Mouse (Mus musculus) spleen, postnatal 36 days (tissue): ENCODE measurements at regions not wholly inside any gene's neighbourhood (a gene's known extent, or its start where the extent isn't known, plus 50 kb on each side); places are given as distances from the start of the nearest gene placed in this dataset.

Source experiments
- DNase-seq, 2 experiments: peaks; one replicate each; pipeline ENCODE4 v3.0.0; 2022; ENCODE audit warnings: low spot score in 2 of 2, mixed read lengths in 1 of 2

DNA sequence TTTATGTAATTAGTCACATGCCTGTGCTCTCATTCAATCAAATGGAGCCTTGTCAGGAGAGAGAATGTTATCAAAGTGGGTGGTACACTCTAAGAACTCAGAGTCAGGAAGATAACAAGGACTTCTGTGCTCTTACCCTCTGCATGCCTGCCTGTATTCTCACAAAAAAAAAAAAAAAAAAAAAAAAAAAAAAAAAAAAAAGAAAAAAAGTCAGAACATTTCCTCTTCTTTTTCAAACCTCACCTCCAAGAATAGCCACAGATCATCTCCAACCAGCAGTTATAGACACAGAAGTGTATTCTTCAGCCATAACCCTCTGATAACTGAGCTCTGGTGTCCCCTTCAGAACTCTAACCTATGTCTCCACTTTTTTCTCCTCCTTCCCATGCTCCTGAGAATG, 77.5 kb downstream of the Abo start:
- DNase-seq: no peak

GRCm38 (mm10) chr2:26777016-26777415, 87.8 kb downstream of the Abo start:
- DNase-seq: no peak

DNA sequence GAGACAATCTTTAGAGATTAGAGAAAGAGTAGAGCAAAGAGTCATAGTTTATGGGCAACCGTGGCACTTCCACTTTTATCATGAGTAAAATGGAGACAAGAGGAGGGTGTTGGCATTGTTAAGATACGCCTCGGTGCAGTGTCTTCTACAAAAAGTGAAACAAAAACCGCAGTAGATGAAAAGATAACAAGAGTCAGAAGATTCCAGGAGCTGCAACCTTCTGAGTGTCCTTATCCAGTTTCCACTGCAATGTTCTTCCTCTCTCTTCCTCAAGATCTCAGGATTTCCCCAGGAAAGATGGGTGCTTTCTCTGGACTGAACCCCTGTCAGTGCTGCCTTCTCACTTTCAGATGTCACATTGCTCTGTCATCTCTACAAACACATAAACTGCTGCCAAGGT, 82.3 kb upstream of the Lcn4 start:
- DNase-seq: no peak

DNA sequence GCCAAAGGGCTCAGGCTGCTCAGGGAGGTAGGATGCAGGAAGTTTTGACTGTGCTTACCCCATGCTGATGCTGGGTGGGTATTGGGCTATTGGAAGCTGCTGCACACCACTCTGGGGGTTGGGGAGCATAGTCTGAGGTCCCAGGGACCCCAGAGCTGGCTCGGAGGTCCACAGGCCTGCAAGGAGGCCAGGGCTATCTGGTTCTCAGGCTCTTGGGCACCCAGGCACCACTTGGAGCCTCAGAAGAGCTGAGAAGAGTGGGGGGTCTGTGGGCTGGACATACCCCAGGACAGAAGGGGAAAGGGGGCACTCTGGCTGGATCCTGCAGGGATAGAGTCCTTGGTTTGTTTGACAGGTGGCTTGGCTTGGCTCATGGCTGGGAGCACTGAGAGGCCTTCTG, 80.8 kb upstream of the Lcn4 start:
- no peak for DNase-seq

- peak; percentile 10 to 33 for DNase-seq
Observed at GRCm38 (mm10) chr2:26744341-26744740, 73.3 kb upstream of the Lcn4 start.

DNA sequence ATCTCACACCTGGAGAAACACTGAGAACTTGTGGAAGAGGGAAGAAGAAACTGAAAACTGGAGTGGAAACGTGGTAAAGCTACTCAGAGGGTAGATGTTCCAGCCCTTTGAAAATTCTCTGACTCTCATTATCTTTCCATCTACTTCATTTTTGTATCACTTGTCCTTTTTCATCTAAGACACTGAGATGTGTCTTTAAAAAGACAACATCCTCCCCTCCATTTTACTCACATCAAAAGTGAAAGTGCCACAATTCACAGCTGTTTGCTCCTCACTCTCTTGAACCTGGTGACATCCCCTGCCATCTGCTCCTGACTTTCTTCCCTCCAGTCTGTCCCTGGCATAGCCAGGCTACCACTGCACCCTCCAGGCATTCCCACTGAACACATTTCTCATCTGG, 67.8 kb upstream of the Lcn4 start:
- DNase-seq: no peak

DNA sequence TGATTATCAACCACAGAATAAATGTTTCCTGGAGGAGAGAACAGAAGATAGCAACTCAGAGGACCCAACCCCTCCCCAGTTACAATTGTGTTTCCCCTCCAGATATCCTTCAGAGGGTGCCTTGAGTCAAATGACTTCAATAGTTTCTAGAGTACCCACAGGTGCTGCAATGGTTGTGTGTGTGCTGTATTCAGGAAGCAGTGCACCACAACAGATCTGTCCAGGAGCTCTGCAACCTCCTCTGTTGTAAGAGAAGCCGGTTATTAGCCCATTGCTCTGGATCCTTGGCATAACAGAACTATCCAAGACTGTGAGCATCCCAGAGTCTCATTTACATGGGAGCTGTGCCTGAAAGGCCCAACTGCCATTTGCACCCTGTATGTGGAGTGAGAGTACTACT, 66.6 kb upstream of the Lcn4 start:
- DNase-seq: no peak
